Mouse (Mus musculus): ENCODE data around the gene Camsap2. TPM values are rescaled to one million over a fixed set of nuclear protein-coding genes. Genes with fewer than 3 reads are reported as not detected.

The Camsap2 gene
- polyA plus RNA-seq (2014; fragmentation: Illumina TruSeq; extraction: RNeasy Lipid Tissue Mini Kit (QIAGEN cat#74804); ENCODE audit: low replicate concordance), result 7.7 TPM

GRCm38 (mm10) chr1:136345454-136346372 is at the start of gene Camsap2:
Gene Camsap2, minus strand, starts transcription at chr1:136346104.

GRCm38 (mm10) chr1:136260635-136261238 is 85.2 kb downstream of the Camsap2 start, which contains the start of gene Gpr25:
Gene Gpr25, minus strand, starts transcription at chr1:136260873.

GRCm38 (mm10) chr1:136233892-136234594 is 111.9 kb downstream of the Camsap2 start, which contains the start of gene Inava:
Gene Inava, minus strand, starts transcription at chr1:136234264.

Other genes starting within 250 kb of the Camsap2 start
- 1.2 TPM for gene Kif21b, start 214.7 kb downstream of the Camsap2 start, polyA plus RNA-seq (2014; fragmentation: Illumina TruSeq; extraction: RNeasy Lipid Tissue Mini Kit (QIAGEN cat#74804); ENCODE audit: low replicate concordance)
- gene Mroh3, start 133.3 kb downstream of the Camsap2 start, polyA plus RNA-seq (2014; fragmentation: Illumina TruSeq; extraction: RNeasy Lipid Tissue Mini Kit (QIAGEN cat#74804); ENCODE audit: low replicate concordance), result 1.3 TPM
- 1.7 TPM for gene Inava, start 111.8 kb downstream of the Camsap2 start, polyA plus RNA-seq (2014; fragmentation: Illumina TruSeq; extraction: RNeasy Lipid Tissue Mini Kit (QIAGEN cat#74804); ENCODE audit: low replicate concordance)
- gene Gpr25, start 85.2 kb downstream of the Camsap2 start, polyA plus RNA-seq (2014; fragmentation: Illumina TruSeq; extraction: RNeasy Lipid Tissue Mini Kit (QIAGEN cat#74804); ENCODE audit: low replicate concordance), result not detected
- 0.71 TPM for gene Ddx59, start 69.2 kb upstream of the Camsap2 start, polyA plus RNA-seq (2014; fragmentation: Illumina TruSeq; extraction: RNeasy Lipid Tissue Mini Kit (QIAGEN cat#74804); ENCODE audit: low replicate concordance)
- 1.2 TPM for gene Kif14, start 120.2 kb upstream of the Camsap2 start, polyA plus RNA-seq (2014; fragmentation: Illumina TruSeq; extraction: RNeasy Lipid Tissue Mini Kit (QIAGEN cat#74804); ENCODE audit: low replicate concordance)

Measured in small intestine, adult 10 weeks (tissue).